18 mouse cellular contexts compared by ENCODE assay signal in the genomic region with DNA sequence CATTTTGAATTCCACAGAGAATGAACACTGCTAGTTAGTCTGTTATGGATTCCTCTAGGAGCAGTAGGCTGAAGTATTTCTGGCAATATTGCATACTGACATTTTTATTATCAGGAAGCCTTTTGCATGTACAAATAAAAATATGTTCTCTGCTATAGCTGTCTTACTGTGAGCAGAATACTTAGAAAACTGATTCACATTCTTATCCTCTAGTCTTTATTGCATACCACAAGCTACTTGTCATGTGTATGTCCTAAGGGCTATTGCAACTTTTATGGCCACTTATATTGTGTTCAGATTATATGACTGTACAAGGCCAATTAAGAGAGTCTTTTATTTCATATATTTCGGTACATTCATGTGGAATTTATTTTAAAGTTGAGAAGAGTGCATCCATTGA.
"Had no signal": no experiment of that assay in that cellular context is flagged by ENCODE, and none has a peak within 500 bp of the region (broad histone marks: within the 10 kb centered on the region; RNA-seq: fewer than 3 reads in every experiment).

No protein-coding gene starts in this region.

- ATAC-seq: midbrain, embryonic 13.5 days; midbrain, embryonic 16.5 days had no signal

- H3K4me3 ChIP-seq: midbrain, embryonic 10.5 days; midbrain, embryonic 13.5 days; myocyte; neural tube, embryonic 12.5 days had no signal

- H3K4me2 ChIP-seq: lung, embryonic 14.5 days; midbrain, embryonic 13.5 days; neural tube, embryonic 12.5 days had no signal

- H3K27me3 ChIP-seq: midbrain, embryonic 13.5 days; neural tube, embryonic 12.5 days had no signal

- H3K36me3 ChIP-seq: midbrain, embryonic 10.5 days; midbrain, embryonic 13.5 days; neural tube, embryonic 12.5 days had no signal

- DNase-seq: lung, adult 18-20 months; lung, embryonic 14.5 days; lung, postnatal 10 days; lung, postnatal 4 days; retina, postnatal 1 day; right cerebral cortex, adult 18-20 months; right cerebral cortex, postnatal 25 days; right cerebral cortex, postnatal 4 days; spleen, adult 18-20 months; thymus, adult 18-20 months; thymus, postnatal 14 days; thymus, postnatal 36 days had no signal

- H3K9ac ChIP-seq: liver, embryonic 14.5 days; lung, embryonic 14.5 days; midbrain, embryonic 13.5 days; neural tube, embryonic 12.5 days had no signal

- H3K4me1 ChIP-seq: midbrain, embryonic 10.5 days; midbrain, embryonic 13.5 days; neural tube, embryonic 12.5 days had no signal

- H3K9me3 ChIP-seq: midbrain, embryonic 10.5 days; midbrain, embryonic 13.5 days; neural tube, embryonic 12.5 days had no signal

- H3K27ac ChIP-seq: liver, embryonic 14.5 days; midbrain, embryonic 10.5 days; midbrain, embryonic 13.5 days; neural tube, embryonic 12.5 days had no signal
